Mouse (Mus musculus): Measurements from ENCODE around the gene Etaa1.
"Not testable (repeated sequence)": the region's sequence is repeated elsewhere in the genome, so short reads cannot be mapped to it uniquely, and the experiment has no call there.

Etaa1 gene

DNA sequence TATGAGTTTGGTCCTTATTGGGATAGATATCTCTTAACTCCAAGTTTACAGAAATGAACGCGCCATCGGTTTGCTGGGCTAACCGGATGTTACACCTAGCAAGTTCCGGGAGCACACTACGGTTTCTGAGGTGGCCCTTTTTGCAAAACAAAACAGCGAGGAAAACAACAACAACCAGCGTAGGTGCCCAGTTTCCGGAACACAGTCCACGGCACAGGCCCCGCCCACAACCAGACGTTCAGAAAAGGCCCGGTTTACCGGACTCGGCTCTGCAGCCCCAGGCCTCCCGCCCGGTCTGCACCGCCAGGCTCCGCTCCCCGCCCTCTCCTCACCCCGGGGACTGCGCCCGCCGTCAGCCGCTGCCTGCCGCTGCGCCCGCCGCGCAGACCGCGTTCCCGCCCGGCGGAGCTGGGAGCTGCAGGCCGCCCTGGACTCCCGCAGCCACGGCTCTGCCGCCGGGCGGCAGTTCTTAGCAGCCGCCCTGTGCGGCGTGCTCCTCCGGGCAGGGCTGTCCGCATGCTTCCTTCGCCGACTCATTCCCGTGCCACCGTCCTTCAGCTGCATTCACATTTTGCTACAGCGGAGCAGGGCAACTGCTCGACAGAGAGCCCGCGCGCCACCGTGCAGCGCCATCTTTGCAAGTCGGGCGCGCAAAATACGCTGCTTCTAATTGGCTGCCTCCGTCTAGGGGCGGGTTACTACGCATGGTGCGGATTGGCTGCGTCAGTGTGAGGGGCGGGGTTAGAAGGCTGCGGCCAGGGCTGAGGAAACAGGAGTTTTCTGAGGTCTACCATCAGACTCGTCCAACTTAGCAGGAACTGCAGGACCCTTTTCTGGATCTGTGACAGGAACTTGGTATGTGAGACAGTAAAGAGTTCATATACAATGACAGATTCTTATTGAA lies at the start of gene Etaa1:
Gene Etaa1, minus strand, starts transcription at position 645 of the 904 bp plus-strand sequence.
- DNase-seq: peak; percentile 96 to 97

GRCm38 (mm10) chr11:17994151-17994550 lies 40.5 kb upstream of the Etaa1 start:
- DNase-seq: no peak

GRCm38 (mm10) chr11:17992311-17992710 lies 38.6 kb upstream of the Etaa1 start:
- no peak for DNase-seq

DNA sequence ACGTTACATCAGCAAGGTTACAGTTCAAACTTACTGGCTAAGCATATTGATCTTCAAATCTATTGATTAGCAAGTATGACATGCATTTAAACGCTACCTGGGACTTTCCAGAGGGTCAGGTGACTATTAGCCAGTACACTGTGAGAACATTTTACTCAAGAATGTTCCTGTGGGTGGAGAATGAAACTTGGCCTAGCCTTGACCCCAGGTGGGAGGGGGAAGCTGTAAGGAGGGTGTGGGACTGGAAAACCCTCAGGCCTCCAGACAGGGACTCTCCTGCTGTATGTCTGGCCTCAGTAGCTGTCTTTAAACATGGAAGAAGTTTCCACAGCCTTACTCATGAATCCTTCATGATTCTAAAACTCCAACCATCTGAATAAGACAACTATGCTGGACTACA lies 29.7 kb upstream of the Etaa1 start:
- DNase-seq: no peak

DNA sequence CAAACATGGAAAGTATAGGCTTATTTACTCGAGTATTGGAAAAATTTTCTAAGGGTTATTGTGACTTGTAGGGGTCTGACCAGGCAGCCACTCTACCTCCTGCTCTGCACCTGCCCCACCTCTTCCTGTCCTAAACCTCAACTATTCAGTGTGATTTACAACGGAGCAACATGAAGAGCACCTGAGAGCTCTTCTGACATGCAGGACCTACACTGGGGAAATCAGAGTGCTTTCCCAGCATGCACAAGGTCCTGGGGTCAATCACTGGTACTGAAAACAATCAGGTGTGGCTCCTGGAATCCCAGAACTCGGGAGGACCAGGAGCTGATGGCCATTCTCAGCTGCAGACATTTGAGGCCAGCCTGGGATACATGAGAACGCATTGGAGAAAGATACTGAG lies 27.6 kb upstream of the Etaa1 start:
- no peak for DNase-seq

GRCm38 (mm10) chr11:17975581-17975980 lies 21.9 kb upstream of the Etaa1 start:
- no peak for DNase-seq

DNA sequence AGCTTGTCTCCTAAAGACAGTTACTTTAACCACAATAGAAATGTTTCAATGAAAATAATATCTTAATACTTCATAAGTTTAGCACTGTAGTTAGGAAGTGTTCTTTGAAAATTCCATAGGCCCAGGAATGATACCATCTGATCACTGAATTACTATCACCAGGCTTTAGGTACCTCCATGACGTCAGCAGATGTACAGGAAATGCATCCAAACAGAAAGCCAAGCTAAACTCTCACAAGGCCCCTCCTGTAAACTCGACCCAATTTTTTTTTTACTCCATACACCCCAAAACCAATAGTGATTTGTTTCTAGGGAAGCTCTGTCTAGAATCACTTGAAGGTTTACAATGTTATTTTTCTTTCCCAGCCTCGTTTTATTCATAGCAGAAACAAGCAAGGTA lies 884 bp downstream of the Etaa1 start:
- DNase-seq: no peak

GRCm38 (mm10) chr11:17951336-17951735 lies 2.3 kb downstream of the Etaa1 start:
- no peak for DNase-seq

DNA sequence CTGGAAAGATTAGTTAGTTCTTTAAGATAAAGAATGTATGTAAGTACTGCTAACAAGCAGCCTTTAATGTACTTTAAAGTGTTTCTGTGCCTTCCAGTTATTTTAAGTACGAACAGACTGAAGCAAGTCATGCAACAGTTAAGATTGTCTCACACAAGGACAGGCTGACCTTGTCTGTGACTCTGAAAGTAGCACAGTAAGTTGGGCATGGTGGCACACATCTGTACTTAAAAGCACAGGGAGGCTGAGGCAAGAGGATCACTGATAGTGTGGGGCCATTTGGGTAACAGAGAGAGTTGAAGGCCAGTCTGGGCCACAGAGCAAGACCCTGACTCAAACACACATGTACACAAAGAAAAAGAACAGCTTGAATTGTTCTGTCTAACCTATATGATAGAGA lies 14.5 kb downstream of the Etaa1 start:
- DNase-seq: no peak

GRCm38 (mm10) chr11:17937931-17938330 lies 15.7 kb downstream of the Etaa1 start:
- no peak for DNase-seq

GRCm38 (mm10) chr11:17917905-17918304 lies 35.8 kb downstream of the Etaa1 start:
- no peak for DNase-seq

DNA sequence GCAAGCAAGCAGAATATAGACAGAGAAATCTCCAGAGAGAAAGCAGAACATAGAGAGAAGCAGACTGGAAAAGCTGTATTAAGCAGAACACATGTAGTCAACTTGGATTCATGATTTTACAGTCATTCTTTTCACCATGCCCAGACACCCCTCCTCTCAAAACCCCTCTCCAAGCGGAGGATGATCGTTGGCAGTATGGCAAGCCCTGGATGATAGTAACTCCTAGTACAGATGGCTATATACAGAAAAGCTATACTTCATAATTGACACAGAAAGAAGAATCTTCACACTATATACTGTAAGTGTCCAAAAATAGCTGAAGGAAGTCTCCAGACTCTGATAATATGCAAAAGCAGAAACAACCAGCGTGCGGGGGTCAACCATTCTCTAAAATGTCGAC lies 36.6 kb downstream of the Etaa1 start:
- no peak for DNase-seq

GRCm38 (mm10) chr11:17916486-17916885 lies 37.2 kb downstream of the Etaa1 start:
- DNase-seq: no peak

- DNase-seq: not testable (repeated sequence)
These were observed 52.7 kb downstream of the Etaa1 start for GRCm38 (mm10) chr11:17900996-17901395.

All from kidney, postnatal 36 days (tissue).